Mouse (Mus musculus): ENCODE results near the gene Hist1h2bp. TPM values are rescaled to one million over a fixed set of nuclear protein-coding genes. Genes with fewer than 3 reads are reported as not detected.
"Not testable (repeated sequence)": the region's sequence is repeated elsewhere in the genome, so short reads cannot be mapped to it uniquely, and the experiment has no call there.

Hist1h2bp gene
- polyA plus RNA-seq, 1 experiment from 2014 or later: 2.0 TPM

DNA sequence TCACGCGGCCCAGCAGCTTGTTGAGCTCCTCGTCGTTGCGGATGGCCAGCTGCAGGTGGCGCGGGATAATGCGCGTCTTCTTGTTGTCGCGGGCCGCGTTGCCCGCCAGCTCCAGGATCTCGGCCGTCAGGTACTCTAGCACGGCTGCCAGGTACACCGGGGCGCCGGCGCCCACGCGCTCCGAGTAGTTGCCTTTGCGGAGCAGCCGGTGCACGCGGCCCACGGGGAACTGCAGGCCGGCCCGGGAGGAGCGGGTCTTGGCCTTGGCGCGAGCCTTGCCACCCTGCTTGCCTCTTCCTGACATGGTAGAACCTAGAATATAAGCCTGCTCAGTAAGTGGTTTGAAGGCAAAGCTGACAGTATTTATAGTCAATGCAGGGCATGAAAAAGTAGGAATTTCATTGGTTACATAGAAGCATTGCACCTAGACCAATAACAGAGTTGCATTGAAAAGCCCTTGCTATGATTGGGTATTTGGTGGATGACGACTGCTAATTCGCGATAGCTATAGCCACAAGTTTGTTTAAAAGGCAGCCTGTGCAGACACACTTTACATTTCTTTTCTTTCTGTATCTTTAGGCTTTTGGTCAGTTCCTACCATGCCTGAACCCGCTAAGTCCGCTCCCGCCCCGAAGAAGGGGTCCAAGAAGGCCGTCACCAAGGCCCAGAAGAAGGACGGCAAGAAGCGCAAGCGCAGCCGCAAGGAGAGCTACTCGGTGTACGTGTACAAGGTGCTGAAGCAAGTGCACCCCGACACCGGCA is 33.6 kb upstream of the Hist1h2bp start, which contains the start of the genes Hist1h2ak and Hist1h2bn:
Gene Hist1h2ak (minus strand): TSS at position 304 of the 762 bp plus-strand sequence.
Gene Hist1h2bn (plus strand): TSS at position 600 of the 762 bp plus-strand sequence.
- H3K36me3 ChIP-seq (ENCODE audit: insufficient read depth, low read length); H3K27me3 ChIP-seq (ENCODE audit: insufficient read depth, low read length); H3K9me3 ChIP-seq (ENCODE audit: low read length): not testable (repeated sequence)
- Histone ChIP-seq H3K4me3 (ENCODE audit: low read length) (peak within 1 kb of the TSS; percentile 54), H3K9ac (replicated peaks; ENCODE audit: low read length) (peak within 1 kb of the TSS; percentile 76), H3K4me2 (replicated peaks; ENCODE audit: low read depth, low read length) (peak within 1 kb of the TSS; percentile 67), H3K27ac (ENCODE audit: low read length) (peak within 1 kb of the TSS; percentile 96), H3K4me1 (ENCODE audit: insufficient read depth, low read length) (peaks cover 30% of the 10 kb centered on the region)
- ATAC-seq (ENCODE audit: low FRiP score, low TSS enrichment): peak; percentile 95
- WGBS: 0% methylated on average over 29 of the region's 50 CpGs

DNA sequence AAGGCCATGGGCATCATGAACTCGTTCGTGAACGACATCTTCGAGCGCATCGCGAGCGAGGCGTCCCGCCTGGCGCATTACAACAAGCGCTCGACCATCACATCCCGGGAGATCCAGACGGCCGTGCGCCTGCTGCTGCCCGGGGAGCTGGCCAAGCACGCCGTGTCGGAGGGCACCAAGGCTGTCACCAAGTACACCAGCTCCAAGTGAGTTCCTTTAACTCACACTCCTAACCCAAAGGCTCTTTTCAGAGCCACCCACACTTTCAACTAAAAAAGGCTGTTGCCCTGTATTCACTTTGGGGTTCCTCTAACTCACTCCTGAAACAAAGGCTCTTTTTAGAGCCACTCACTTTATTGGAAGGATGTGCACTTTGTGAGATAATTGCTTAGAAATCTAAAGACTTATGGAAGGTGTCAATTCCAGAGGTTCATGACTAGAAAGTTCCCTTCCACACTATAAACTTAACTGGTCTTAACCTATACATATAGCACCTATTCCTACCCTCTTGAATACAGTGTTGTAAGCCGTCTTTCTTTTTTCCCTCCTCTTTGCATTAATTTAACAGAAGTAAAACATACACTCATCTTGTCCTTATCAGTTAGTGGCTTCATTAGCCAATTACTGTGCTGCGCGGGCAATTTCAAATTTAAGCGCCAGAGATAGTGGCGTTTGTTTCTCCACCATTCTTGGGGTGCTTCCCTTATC is 32.8 kb upstream of the Hist1h2bp start:
- H3K36me3 ChIP-seq (ENCODE audit: insufficient read depth, low read length); H3K9me3 ChIP-seq (ENCODE audit: low read length); ATAC-seq (ENCODE audit: low FRiP score, low TSS enrichment); H3K27me3 ChIP-seq (ENCODE audit: insufficient read depth, low read length): not testable (repeated sequence)
- peak overlapping the region; percentile 74 for H3K9ac ChIP-seq (replicated peaks; ENCODE audit: low read length)
- H3K4me3 ChIP-seq (ENCODE audit: low read length): peak overlapping the region; percentile 54
- 1% methylated on average over 15 of the region's 26 CpGs for WGBS
- peak overlapping the region; percentile 67 for H3K4me2 ChIP-seq (replicated peaks; ENCODE audit: low read depth, low read length)
- peak overlapping the region; percentile 96 for H3K27ac ChIP-seq (ENCODE audit: low read length)
- peaks cover 24% of the 10 kb centered on the region for H3K4me1 ChIP-seq (ENCODE audit: insufficient read depth, low read length)

DNA sequence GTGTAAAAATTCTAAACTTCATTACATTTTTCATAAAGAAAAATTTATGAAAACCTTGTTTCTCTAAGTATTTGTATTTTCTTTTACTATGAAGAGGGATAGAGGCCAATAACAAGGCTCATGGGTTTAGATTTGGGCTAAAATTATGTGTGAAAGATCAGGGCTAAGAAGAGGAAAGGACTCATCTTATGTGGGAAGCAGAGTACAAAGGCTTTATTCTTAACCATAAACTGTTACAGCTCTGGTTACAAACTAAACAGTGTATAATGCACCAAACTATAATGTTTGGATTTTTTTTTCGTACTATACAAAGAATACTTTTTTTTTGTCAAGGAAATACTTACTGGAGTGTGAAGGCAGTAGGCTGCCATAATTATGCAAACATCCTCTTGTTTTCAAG is 31.6 kb upstream of the Hist1h2bp start:
- ATAC-seq (ENCODE audit: low FRiP score, low TSS enrichment): no peak
- no peak overlapping the region for H3K9ac ChIP-seq (replicated peaks; ENCODE audit: low read length)

DNA sequence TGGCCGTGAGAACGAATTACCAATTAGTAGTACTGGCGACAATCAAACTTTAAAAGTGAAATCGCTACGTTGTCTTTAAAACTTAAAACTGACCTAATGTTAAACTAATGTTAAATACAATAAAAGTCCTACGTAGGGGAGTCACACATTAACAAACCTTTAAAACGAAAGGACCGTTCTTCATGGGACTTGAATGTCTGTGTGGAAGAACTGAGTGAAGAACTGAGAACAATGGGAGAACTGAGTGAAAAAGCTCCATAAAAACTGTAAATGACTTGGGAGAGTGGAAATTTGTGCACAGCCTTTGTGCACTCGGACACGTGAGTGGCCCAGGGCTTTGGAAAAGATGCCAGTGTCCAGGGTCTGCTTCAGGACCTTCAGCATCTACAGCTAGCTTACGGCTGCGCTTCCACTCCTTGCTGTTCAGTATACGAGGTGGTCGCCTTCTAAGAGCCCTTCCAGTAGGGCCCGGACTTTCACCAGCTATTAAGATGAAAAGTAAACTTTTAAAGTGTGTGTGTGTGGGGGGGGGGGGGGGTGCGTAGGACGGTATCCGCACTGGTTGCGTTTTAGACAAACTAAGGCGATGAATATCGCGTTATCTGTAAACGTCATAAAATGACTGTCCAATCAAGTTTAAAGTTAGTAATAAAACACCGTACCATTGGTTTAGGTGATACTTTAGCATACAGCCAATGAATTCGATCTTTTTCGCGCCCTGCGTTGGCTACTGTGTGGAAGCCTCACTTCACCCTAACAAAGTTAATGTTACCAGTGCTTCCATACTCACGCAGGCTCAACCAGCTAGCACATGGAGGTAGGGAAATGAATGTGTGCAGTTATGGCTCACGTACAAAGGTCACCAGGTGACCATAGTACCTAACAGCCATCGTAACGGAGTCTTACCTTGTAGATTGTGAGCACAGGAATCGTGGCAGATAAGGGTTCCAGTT is 8.2 kb upstream of the Hist1h2bp start:
- 4% methylated on average over 33 of the region's 33 CpGs for WGBS
- H3K4me3 ChIP-seq (ENCODE audit: low read length): peak overlapping the region; percentile 69

More for the DNA sequence above, 31.6 kb upstream of the Hist1h2bp start:
- no peak overlapping the region for H3K4me3 ChIP-seq (ENCODE audit: low read length)
- H3K4me1 ChIP-seq (ENCODE audit: insufficient read depth, low read length): peaks cover 23% of the 10 kb centered on the region
- H3K9me3 ChIP-seq (ENCODE audit: low read length): no peaks in the 10 kb centered on the region
- WGBS: 40% methylated on average over 1 of the region's 1 CpGs
- peak overlapping the region; percentile 45; the same call in 1 of the 2 replicates for H3K4me2 ChIP-seq (replicated peaks; ENCODE audit: low read depth, low read length)
- H3K36me3 ChIP-seq (ENCODE audit: insufficient read depth, low read length): no peaks in the 10 kb centered on the region
- no peak overlapping the region for H3K27ac ChIP-seq (ENCODE audit: low read length)
- H3K27me3 ChIP-seq (ENCODE audit: insufficient read depth, low read length): no peaks in the 10 kb centered on the region

DNA sequence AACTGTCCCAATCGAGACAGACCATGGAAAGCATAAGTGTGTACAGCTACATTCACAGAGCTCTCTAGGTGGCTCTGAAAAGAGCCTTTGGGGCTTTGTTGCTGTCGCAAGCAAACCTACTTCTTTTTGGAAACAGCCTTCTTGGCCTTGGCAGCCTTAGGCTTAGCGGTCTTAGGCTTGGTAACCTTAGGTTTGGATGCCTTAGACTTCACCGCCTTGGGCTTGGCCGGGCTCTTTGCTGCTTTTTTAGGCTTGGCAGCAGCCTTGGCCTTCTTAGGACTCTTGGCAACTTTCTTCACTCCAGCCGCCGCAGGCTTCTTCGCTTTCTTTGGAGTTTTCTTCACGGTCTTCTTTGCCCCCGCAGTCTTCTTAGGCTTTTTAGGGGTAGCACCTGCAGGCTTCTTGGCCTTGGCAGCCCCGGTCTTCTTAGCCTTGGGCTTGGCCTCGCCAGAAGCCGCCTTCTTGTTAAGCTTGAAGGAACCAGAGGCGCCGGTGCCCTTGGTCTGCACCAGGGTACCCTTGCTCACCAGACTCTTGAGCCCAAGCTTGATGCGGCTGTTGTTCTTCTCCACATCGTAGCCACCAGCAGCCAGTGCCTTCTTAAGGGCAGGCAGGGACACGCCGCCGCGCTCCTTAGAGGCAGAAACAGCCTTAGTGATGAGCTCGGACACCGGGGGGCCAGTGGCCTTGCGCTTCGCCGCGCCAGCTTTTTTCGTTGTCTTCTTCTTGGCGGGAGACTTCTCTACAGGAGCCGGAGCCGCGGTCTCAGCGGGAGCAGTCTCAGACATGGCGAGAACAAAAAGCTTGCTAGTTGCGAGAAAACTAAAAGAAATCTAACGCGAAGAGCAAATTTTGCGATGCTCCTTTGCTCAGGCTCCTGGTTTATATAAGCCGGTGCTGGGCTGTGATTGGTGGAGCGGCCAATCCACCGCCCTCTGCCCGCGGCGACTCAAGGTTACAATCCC is 7.2 kb upstream of the Hist1h2bp start, which contains the start of gene Hist1h1b:
Gene Hist1h1b (minus strand): TSS at position 859 of the 965 bp plus-strand sequence.
- Histone ChIP-seq H3K4me2 (replicated peaks; ENCODE audit: low read depth, low read length) (peak within 1 kb of the TSS; percentile 73), H3K4me1 (ENCODE audit: insufficient read depth, low read length) (peaks cover 36% of the 10 kb centered on the region), H3K4me3 (ENCODE audit: low read length) (peak within 1 kb of the TSS; percentile 69), H3K27ac (ENCODE audit: low read length) (peak within 1 kb of the TSS; percentile 98), H3K9ac (replicated peaks; ENCODE audit: low read length) (peak within 1 kb of the TSS; percentile 94), H3K9me3 (ENCODE audit: low read length) (no peaks in the 10 kb centered on the region), H3K27me3 (ENCODE audit: insufficient read depth, low read length) (no peaks in the 10 kb centered on the region), H3K36me3 (ENCODE audit: insufficient read depth, low read length) (no peaks in the 10 kb centered on the region)
- peak; percentile 67 for ATAC-seq (ENCODE audit: low FRiP score, low TSS enrichment)
- under 1% methylated on average over 44 of the region's 44 CpGs for WGBS

More for the DNA sequence above, 8.2 kb upstream of the Hist1h2bp start:
- peak overlapping the region; percentile 98 for H3K27ac ChIP-seq (ENCODE audit: low read length)
- H3K4me1 ChIP-seq (ENCODE audit: insufficient read depth, low read length): peaks cover 30% of the 10 kb centered on the region
- H3K36me3 ChIP-seq (ENCODE audit: insufficient read depth, low read length): no peaks in the 10 kb centered on the region
- no peaks in the 10 kb centered on the region for H3K27me3 ChIP-seq (ENCODE audit: insufficient read depth, low read length)
- ATAC-seq (ENCODE audit: low FRiP score, low TSS enrichment): peak; percentile 87
- peak overlapping the region; percentile 94 for H3K9ac ChIP-seq (replicated peaks; ENCODE audit: low read length)
- H3K4me2 ChIP-seq (replicated peaks; ENCODE audit: low read depth, low read length): peak overlapping the region; percentile 73
- H3K9me3 ChIP-seq (ENCODE audit: low read length): no peaks in the 10 kb centered on the region

DNA sequence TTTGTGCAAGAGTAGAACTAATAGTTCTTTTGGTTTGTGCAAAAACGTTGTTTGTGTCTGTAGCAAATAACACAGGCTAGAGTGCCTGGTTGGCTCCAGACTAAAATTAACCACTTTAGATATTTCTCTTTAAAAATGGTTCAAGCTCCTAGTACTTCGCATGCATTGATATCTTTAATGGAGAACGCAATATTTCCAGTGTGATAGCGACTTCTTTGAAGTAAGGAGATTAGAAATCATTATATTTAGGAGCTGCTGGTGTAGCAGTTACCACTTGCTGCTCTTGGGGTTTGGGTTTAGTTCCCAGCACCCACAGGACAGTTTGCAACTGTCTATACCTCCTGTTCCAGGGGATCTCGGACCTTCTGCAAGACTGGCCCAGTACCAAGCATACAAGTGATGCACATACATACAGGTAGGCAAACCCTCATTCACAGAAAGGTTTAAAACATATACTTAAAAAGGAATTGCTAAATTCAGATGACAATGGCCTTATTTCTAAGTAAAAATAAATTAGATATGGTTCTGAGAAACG is 6.2 kb upstream of the Hist1h2bp start:
- no peak for ATAC-seq (ENCODE audit: low FRiP score, low TSS enrichment)
- Histone ChIP-seq H3K36me3 (ENCODE audit: insufficient read depth, low read length) (no peaks in the 10 kb centered on the region), H3K27me3 (ENCODE audit: insufficient read depth, low read length) (no peaks in the 10 kb centered on the region), H3K4me1 (ENCODE audit: insufficient read depth, low read length) (peaks cover 42% of the 10 kb centered on the region), H3K4me3 (ENCODE audit: low read length) (peak overlapping the region; percentile 69), H3K27ac (ENCODE audit: low read length) (peak overlapping the region; percentile 98), H3K4me2 (replicated peaks; ENCODE audit: low read depth, low read length) (peak overlapping the region; percentile 73), H3K9me3 (ENCODE audit: low read length) (no peaks in the 10 kb centered on the region), H3K9ac (replicated peaks; ENCODE audit: low read length) (peak overlapping the region; percentile 94)
- 48% methylated on average over 6 of the region's 6 CpGs for WGBS

DNA sequence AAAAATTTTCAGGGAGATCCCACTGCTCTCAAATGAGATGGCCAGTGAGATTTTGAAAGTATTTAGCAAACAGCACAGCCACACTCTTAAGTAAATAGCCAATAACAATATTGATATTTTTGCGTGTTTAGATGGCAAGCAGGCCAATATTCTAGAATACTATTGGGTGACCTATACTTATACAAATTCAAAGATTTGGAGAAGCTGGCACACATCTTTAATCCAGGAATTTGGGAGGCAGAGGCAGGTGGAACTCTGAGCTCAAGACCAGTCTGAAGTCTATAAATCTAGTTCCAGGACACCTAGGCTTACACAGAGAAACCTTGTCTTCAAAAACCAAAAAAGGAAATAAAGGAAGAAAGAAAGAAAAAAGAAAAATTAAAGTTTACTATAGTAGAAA is 5.6 kb upstream of the Hist1h2bp start:
- no peak overlapping the region for H3K9ac ChIP-seq (replicated peaks; ENCODE audit: low read length)
- H3K9me3 ChIP-seq (ENCODE audit: low read length): no peaks in the 10 kb centered on the region
- H3K27ac ChIP-seq (ENCODE audit: low read length): 0 out of 2 replicates have a peak overlapping the region, but pooled peaks have one; percentile 43
- no peaks in the 10 kb centered on the region for H3K27me3 ChIP-seq (ENCODE audit: insufficient read depth, low read length)
- no peak for ATAC-seq (ENCODE audit: low FRiP score, low TSS enrichment)
- no peak overlapping the region for H3K4me2 ChIP-seq (replicated peaks; ENCODE audit: low read depth, low read length)
- H3K36me3 ChIP-seq (ENCODE audit: insufficient read depth, low read length): no peaks in the 10 kb centered on the region
- no peak overlapping the region for H3K4me3 ChIP-seq (ENCODE audit: low read length)
- WGBS: 91% methylated on average over 1 of the region's 1 CpGs
- H3K4me1 ChIP-seq (ENCODE audit: insufficient read depth, low read length): peaks cover 44% of the 10 kb centered on the region

DNA sequence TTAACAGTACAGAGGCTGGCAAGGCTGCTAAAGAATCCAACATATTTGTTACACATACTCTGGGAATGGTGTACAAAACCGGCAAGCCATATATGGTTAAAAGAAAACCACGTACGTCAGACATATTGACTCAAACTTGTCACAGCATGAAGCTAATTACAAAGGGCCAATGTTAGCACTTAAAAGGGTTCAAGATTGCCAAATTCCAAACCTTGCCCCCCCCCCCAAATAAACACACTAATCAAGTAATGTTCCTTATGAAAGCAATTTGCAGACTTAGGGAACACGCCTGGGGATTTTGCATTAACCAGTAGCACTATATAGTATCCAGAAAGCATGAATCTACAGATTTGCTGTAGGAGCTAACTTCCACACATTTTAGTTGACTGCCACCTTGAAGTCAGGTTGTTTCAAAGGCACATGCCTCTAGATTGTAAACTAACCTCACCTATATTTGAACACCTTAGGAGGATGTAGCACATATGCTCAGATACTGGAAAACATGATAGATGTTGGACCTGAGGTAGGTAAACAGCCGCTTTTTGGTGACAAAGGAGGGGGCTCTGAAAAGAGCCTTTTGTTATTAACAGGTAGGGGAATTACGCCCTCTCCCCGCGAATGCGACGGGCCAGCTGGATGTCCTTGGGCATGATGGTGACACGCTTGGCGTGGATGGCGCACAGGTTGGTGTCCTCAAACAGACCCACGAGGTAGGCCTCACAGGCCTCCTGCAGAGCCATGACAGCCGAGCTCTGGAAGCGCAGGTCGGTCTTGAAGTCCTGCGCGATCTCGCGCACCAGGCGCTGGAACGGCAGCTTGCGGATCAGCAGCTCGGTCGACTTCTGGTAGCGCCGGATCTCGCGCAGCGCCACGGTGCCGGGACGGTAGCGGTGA is 4.7 kb upstream of the Hist1h2bp start:
- H3K27me3 ChIP-seq (ENCODE audit: insufficient read depth, low read length); H3K36me3 ChIP-seq (ENCODE audit: insufficient read depth, low read length); H3K9me3 ChIP-seq (ENCODE audit: low read length); ATAC-seq (ENCODE audit: low FRiP score, low TSS enrichment): not testable (repeated sequence)
- Histone ChIP-seq H3K4me3 (ENCODE audit: low read length) (peak overlapping the region; percentile 50), H3K4me2 (replicated peaks; ENCODE audit: low read depth, low read length) (peak overlapping the region; percentile 63), H3K9ac (replicated peaks; ENCODE audit: low read length) (peak overlapping the region; percentile 77), H3K27ac (ENCODE audit: low read length) (peak overlapping the region; percentile 94), H3K4me1 (ENCODE audit: insufficient read depth, low read length) (peaks cover 44% of the 10 kb centered on the region)
- under 1% methylated on average over 14 of the region's 35 CpGs for WGBS
